Mouse (Mus musculus): ENCODE data around the gene Chmp4b. TPM values are rescaled to one million over a fixed set of nuclear protein-coding genes. Genes with fewer than 3 reads are reported as not detected.
A peak's percentile ranks its signal among the peaks of the same experiment; 100 is the strongest.

Gene Chmp4b
- polyA plus RNA-seq, 1 experiment from 2014 or later = 12.5 TPM

- Histone ChIP-seq H3K36me3 (ENCODE audit: control insufficient read depth, insufficient read depth, low read length) (no peaks in the 10 kb centered on the region), H3K4me3 (ENCODE audit: low read depth, low read length) (no peak overlapping the region), H3K27me3 (ENCODE audit: control insufficient read depth, insufficient read depth, low read length) (no peaks in the 10 kb centered on the region), H3K4me1 (ENCODE audit: control insufficient read depth, insufficient read depth, low read length) (0 out of 2 replicates have a peak, but pooled peaks cover 6% of the 10 kb centered on the region), H3K4me2 (no peak overlapping the region), H3K9me3 (replicated peaks; ENCODE audit: control insufficient read depth, low read length) (no peaks in the 10 kb centered on the region), H3K9ac (ENCODE audit: low read depth, low read length) (no peak overlapping the region), H3K27ac (ENCODE audit: low read depth, low read length) (no peak overlapping the region)
- no peak for ATAC-seq (replicated peaks; ENCODE audit: insufficient number of reproducible peaks, low FRiP score, low TSS enrichment)
- 45% methylated on average over 3 of the region's 3 CpGs for WGBS (ENCODE audit: insufficient replicate concordance)
Observed at GRCm38 (mm10) chr2:154711701-154712100, 60.2 kb downstream of the Chmp4b start.

DNA sequence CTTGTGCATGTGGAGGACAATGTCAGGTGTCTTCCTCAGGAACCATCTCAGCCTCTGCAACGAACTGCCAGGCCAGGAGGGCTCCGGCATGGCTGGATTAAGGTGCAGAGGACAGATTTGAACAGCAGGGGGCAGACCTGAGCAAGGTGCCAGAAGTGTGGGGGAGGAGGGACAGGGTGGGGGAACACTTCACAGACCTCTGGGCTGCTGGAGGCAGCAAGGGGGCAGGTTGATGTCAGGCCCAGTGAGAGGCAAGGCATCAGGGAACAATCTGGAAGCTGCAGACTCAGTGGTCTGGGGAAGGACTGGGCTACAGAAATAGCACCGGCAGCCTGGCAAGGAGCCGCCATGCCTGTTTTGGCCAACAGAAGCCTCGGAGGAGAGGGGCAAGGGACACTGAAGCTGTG, 60.8 kb downstream of the Chmp4b start:
- H3K27ac ChIP-seq (ENCODE audit: low read depth, low read length) = no peak overlapping the region
- 0 out of 2 replicates have a peak, but pooled peaks cover 6% of the 10 kb centered on the region for H3K4me1 ChIP-seq (ENCODE audit: control insufficient read depth, insufficient read depth, low read length)
- H3K4me3 ChIP-seq (ENCODE audit: low read depth, low read length) = no peak overlapping the region
- H3K27me3 ChIP-seq (ENCODE audit: control insufficient read depth, insufficient read depth, low read length) = no peaks in the 10 kb centered on the region
- H3K9me3 ChIP-seq (replicated peaks; ENCODE audit: control insufficient read depth, low read length) = no peaks in the 10 kb centered on the region
- 27% methylated on average over 5 of the region's 5 CpGs for WGBS (ENCODE audit: insufficient replicate concordance)
- peak overlapping the region; percentile 12; the same call in 1 of the 2 replicates for H3K4me2 ChIP-seq
- ATAC-seq (replicated peaks; ENCODE audit: insufficient number of reproducible peaks, low FRiP score, low TSS enrichment) = no peak
- no peaks in the 10 kb centered on the region for H3K36me3 ChIP-seq (ENCODE audit: control insufficient read depth, insufficient read depth, low read length)
- no peak overlapping the region for H3K9ac ChIP-seq (ENCODE audit: low read depth, low read length)

- H3K36me3 ChIP-seq (ENCODE audit: control insufficient read depth, insufficient read depth, low read length) = no peaks in the 10 kb centered on the region
- 57% methylated on average over 6 of the region's 6 CpGs for WGBS (ENCODE audit: insufficient replicate concordance)
- no peak overlapping the region for H3K27ac ChIP-seq (ENCODE audit: low read depth, low read length)
- ATAC-seq (replicated peaks; ENCODE audit: insufficient number of reproducible peaks, low FRiP score, low TSS enrichment) = no peak
- H3K9ac ChIP-seq (ENCODE audit: low read depth, low read length) = no peak overlapping the region
- 0 out of 2 replicates have a peak, but pooled peaks cover 4% of the 10 kb centered on the region for H3K4me1 ChIP-seq (ENCODE audit: control insufficient read depth, insufficient read depth, low read length)
- H3K4me2 ChIP-seq = no peak overlapping the region
- H3K27me3 ChIP-seq (ENCODE audit: control insufficient read depth, insufficient read depth, low read length) = no peaks in the 10 kb centered on the region
- H3K4me3 ChIP-seq (ENCODE audit: low read depth, low read length) = no peak overlapping the region
- H3K9me3 ChIP-seq (replicated peaks; ENCODE audit: control insufficient read depth, low read length) = no peaks in the 10 kb centered on the region
Observed at GRCm38 (mm10) chr2:154713083-154713482, 61.6 kb downstream of the Chmp4b start.

DNA sequence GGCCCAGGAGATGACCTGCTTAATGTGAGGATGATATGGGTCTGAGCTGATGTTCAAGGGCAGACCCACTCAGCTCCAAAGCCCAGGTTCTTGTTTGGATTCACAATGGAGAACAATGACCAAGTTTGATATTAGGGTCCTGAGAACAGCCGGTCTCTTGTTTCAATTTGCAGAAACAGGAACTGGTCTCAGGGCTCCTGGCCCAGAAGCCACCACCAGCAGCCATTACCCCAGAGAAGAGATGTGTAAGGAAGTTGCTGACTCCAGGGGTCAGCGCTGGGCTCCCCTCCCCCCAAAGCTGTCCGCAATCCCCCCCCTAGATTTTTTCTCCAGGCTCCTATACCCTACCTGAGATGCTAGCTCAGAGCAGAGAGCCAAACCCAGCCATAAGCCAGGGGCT, 62.5 kb downstream of the Chmp4b start:
- WGBS (ENCODE audit: insufficient replicate concordance) = 66% methylated on average over 3 of the region's 3 CpGs
- Histone ChIP-seq H3K27ac (ENCODE audit: low read depth, low read length) (no peak overlapping the region), H3K4me1 (ENCODE audit: control insufficient read depth, insufficient read depth, low read length) (0 out of 2 replicates have a peak, but pooled peaks cover 3% of the 10 kb centered on the region), H3K4me2 (no peak overlapping the region), H3K4me3 (ENCODE audit: low read depth, low read length) (no peak overlapping the region), H3K9ac (ENCODE audit: low read depth, low read length) (no peak overlapping the region), H3K27me3 (ENCODE audit: control insufficient read depth, insufficient read depth, low read length) (no peaks in the 10 kb centered on the region), H3K36me3 (ENCODE audit: control insufficient read depth, insufficient read depth, low read length) (no peaks in the 10 kb centered on the region), H3K9me3 (replicated peaks; ENCODE audit: control insufficient read depth, low read length) (no peaks in the 10 kb centered on the region)
- ATAC-seq (replicated peaks; ENCODE audit: insufficient number of reproducible peaks, low FRiP score, low TSS enrichment) = no peak

GRCm38 (mm10) chr2:154716586-154716985, 65.1 kb downstream of the Chmp4b start:
- H3K9me3 ChIP-seq (replicated peaks; ENCODE audit: control insufficient read depth, low read length) = no peaks in the 10 kb centered on the region
- 76% methylated on average over 4 of the region's 4 CpGs for WGBS (ENCODE audit: insufficient replicate concordance)
- no peaks in the 10 kb centered on the region for H3K36me3 ChIP-seq (ENCODE audit: control insufficient read depth, insufficient read depth, low read length)

GRCm38 (mm10) chr2:154717081-154717480, 65.6 kb downstream of the Chmp4b start:
- Histone ChIP-seq H3K9ac (ENCODE audit: low read depth, low read length) (no peak overlapping the region), H3K4me3 (ENCODE audit: low read depth, low read length) (no peak overlapping the region), H3K27me3 (ENCODE audit: control insufficient read depth, insufficient read depth, low read length) (no peaks in the 10 kb centered on the region), H3K4me1 (ENCODE audit: control insufficient read depth, insufficient read depth, low read length) (0 out of 2 replicates have a peak, but pooled peaks cover 3% of the 10 kb centered on the region), H3K4me2 (no peak overlapping the region), H3K36me3 (ENCODE audit: control insufficient read depth, insufficient read depth, low read length) (no peaks in the 10 kb centered on the region), H3K9me3 (replicated peaks; ENCODE audit: control insufficient read depth, low read length) (no peaks in the 10 kb centered on the region), H3K27ac (ENCODE audit: low read depth, low read length) (no peak overlapping the region)
- ATAC-seq (replicated peaks; ENCODE audit: insufficient number of reproducible peaks, low FRiP score, low TSS enrichment) = no peak

More at GRCm38 (mm10) chr2:154716586-154716985, 65.1 kb downstream of the Chmp4b start:
- Histone ChIP-seq H3K27me3 (ENCODE audit: control insufficient read depth, insufficient read depth, low read length) (no peaks in the 10 kb centered on the region), H3K4me1 (ENCODE audit: control insufficient read depth, insufficient read depth, low read length) (0 out of 2 replicates have a peak, but pooled peaks cover 3% of the 10 kb centered on the region), H3K9ac (ENCODE audit: low read depth, low read length) (no peak overlapping the region), H3K4me2 (no peak overlapping the region), H3K4me3 (ENCODE audit: low read depth, low read length) (no peak overlapping the region), H3K27ac (ENCODE audit: low read depth, low read length) (no peak overlapping the region)
- ATAC-seq (replicated peaks; ENCODE audit: insufficient number of reproducible peaks, low FRiP score, low TSS enrichment) = no peak

- ATAC-seq (replicated peaks; ENCODE audit: insufficient number of reproducible peaks, low FRiP score, low TSS enrichment) = no peak
- Histone ChIP-seq H3K4me1 (ENCODE audit: control insufficient read depth, insufficient read depth, low read length) (no peaks in the 10 kb centered on the region), H3K27me3 (ENCODE audit: control insufficient read depth, insufficient read depth, low read length) (no peaks in the 10 kb centered on the region), H3K9me3 (replicated peaks; ENCODE audit: control insufficient read depth, low read length) (no peaks in the 10 kb centered on the region), H3K36me3 (ENCODE audit: control insufficient read depth, insufficient read depth, low read length) (no peaks in the 10 kb centered on the region), H3K9ac (ENCODE audit: low read depth, low read length) (no peak overlapping the region), H3K4me3 (ENCODE audit: low read depth, low read length) (no peak overlapping the region), H3K27ac (ENCODE audit: low read depth, low read length) (no peak overlapping the region), H3K4me2 (no peak overlapping the region)
- WGBS (ENCODE audit: insufficient replicate concordance) = 79% methylated on average over 12 of the region's 12 CpGs
Observed at GRCm38 (mm10) chr2:154718855-154719556, 67.5 kb downstream of the Chmp4b start.

DNA sequence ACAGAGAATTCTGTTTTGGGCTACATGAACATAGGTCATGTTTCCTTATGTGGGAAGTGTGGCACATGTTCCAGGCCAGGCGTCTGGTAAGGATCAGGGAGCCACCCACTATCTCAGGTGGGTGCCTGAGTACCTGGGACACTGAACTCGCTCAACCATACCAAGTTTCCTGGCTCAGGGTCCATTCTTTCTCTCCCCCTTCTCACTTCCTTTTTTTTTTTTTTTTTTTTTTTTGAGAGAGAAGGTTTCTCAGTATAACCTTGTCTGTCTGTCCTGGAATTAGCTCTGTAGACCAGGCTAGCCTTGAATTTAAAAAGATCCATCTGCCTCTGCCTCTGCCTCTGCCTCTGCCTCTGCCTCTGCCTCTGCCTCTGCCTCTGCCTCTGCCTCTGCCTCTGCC, 68.8 kb downstream of the Chmp4b start:
- no peaks in the 10 kb centered on the region for H3K9me3 ChIP-seq (replicated peaks; ENCODE audit: control insufficient read depth, low read length)
- no peak for ATAC-seq (replicated peaks; ENCODE audit: insufficient number of reproducible peaks, low FRiP score, low TSS enrichment)
- no peak overlapping the region for H3K9ac ChIP-seq (ENCODE audit: low read depth, low read length)
- H3K4me2 ChIP-seq = no peak overlapping the region
- H3K4me1 ChIP-seq (ENCODE audit: control insufficient read depth, insufficient read depth, low read length) = no peaks in the 10 kb centered on the region
- H3K36me3 ChIP-seq (ENCODE audit: control insufficient read depth, insufficient read depth, low read length) = no peaks in the 10 kb centered on the region
- no peak overlapping the region for H3K4me3 ChIP-seq (ENCODE audit: low read depth, low read length)
- H3K27me3 ChIP-seq (ENCODE audit: control insufficient read depth, insufficient read depth, low read length) = no peaks in the 10 kb centered on the region
- 76% methylated on average over 2 of the region's 2 CpGs for WGBS (ENCODE audit: insufficient replicate concordance)
- H3K27ac ChIP-seq (ENCODE audit: low read depth, low read length) = no peak overlapping the region

DNA sequence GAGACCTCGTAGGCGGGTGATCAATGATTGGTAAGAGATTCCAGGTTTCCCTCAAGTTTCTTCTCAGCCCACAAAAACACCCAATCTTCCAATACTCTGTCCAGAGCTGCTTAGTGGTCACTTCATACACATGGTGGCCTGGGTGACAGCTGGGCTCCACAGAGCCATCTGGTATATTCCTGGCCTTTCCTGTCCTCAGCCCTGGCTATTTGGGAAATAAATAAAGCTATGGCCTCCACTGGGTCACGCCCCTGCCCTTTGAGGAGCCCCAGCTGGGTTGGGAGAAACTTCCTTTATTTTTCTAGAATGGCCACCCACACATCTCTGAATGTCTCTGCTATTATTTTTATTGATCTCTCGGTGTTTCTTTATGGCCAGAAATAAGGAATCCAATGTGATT, 72.0 kb downstream of the Chmp4b start:
- H3K4me1 ChIP-seq (ENCODE audit: control insufficient read depth, insufficient read depth, low read length) = no peaks in the 10 kb centered on the region
- no peak overlapping the region for H3K4me3 ChIP-seq (ENCODE audit: low read depth, low read length)
- no peak overlapping the region for H3K9ac ChIP-seq (ENCODE audit: low read depth, low read length)
- ATAC-seq (replicated peaks; ENCODE audit: insufficient number of reproducible peaks, low FRiP score, low TSS enrichment) = no peak
- H3K4me2 ChIP-seq = no peak overlapping the region
- no peak overlapping the region for H3K27ac ChIP-seq (ENCODE audit: low read depth, low read length)
- no peaks in the 10 kb centered on the region for H3K27me3 ChIP-seq (ENCODE audit: control insufficient read depth, insufficient read depth, low read length)
- WGBS (ENCODE audit: insufficient replicate concordance) = 80% methylated on average over 4 of the region's 4 CpGs
- no peaks in the 10 kb centered on the region for H3K9me3 ChIP-seq (replicated peaks; ENCODE audit: control insufficient read depth, low read length)
- no peaks in the 10 kb centered on the region for H3K36me3 ChIP-seq (ENCODE audit: control insufficient read depth, insufficient read depth, low read length)
